Mouse (Mus musculus) spleen, postnatal 0 days (tissue): ENCODE data around the gene Cmc4. TPM values are rescaled to one million over a fixed set of nuclear protein-coding genes. Genes with fewer than 3 reads are reported as not detected.

ENCODE experiments used
- polyA plus RNA-seq: library from polyadenylated mRNA; unstranded; fragments of >200 nt; fragmentation: Nextera tagmentation; extraction: Ambion mirVana; gene quantifications from 2 replicates; pipeline ENCODE4 v1.2.1, GENCODE M21; 2015

Cmc4 gene
- polyA plus RNA-seq = 27.4 and 27.9 TPM in 2 replicates

DNA sequence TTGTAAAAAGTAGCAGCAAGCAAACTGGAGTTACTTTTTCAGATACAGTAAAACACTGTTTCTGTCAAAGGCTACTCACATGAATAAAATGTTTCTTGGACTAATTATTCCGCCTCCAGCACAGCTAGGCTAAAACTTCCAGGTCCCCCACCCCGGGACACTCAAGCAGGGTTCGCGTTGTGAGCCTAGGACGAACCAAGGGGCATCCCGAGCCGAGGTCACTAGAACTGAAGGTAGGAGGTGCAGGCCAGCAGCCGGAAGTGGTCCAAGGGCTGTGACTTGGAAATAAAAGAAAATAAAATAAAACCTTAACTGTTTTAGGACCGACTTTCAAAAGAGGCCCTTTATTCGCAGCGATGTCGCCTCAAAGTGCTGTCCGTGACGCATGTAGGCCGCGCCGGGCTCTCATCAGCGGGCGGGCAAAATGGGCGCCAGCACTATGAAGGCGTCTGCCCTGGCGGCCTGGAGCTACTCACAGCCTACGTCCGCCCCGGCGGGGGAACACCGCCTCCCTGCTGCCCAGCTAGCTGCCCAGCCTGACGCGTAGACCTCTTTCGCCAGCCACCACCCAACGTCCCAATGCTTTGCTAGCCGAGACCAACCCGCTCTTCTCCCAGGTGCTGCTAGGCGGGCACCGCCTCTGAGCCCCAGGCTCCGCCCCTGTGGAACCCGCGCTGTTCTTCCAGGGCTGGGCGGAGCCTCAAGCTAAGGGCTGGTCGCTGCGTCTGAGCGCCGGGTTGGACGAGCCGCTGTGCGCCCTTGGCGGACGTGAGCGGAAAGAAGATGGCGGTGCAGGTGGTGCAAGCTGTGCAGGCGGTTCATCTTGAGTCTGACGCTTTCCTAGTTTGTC lies at the start of gene Cmc4, which contains the start of the genes Mtcp1 and Brcc3:
Gene Cmc4, minus strand, starts transcription at position 649 of the 850 bp plus-strand sequence.
Gene Mtcp1, minus strand, starts transcription at position 653 of the 850 bp plus-strand sequence.
Gene Brcc3, plus strand, starts transcription at position 693 of the 850 bp plus-strand sequence.

GRCm38 (mm10) chrX:75382195-75382771 lies 34.1 kb downstream of the Cmc4 start, which contains the start of the genes Fundc2 and F8:
Gene Fundc2 (plus strand): TSS chrX:75382399.
Gene F8 (minus strand): TSS chrX:75382615.

Other genes starting within 250 kb of the Cmc4 start
- gene Fundc2, start 34.2 kb downstream of the Cmc4 start, polyA plus RNA-seq = 55.5 and 61.6 TPM in 2 replicates
- 2.6 TPM in 2 replicates for gene F8, start 34.0 kb downstream of the Cmc4 start, polyA plus RNA-seq
- 7.6 TPM in 2 replicates for gene Mtcp1, start within 50 bp of the Cmc4 start, polyA plus RNA-seq
- gene Brcc3, start within 50 bp of the Cmc4 start, polyA plus RNA-seq = 29.8 and 32.5 TPM in 2 replicates
- gene Vbp1, start 97.7 kb upstream of the Cmc4 start, polyA plus RNA-seq = 129 and 134 TPM in 2 replicates
- gene Rab39b, start 161.6 kb upstream of the Cmc4 start, polyA plus RNA-seq = 0.06 and 0.08 TPM in 2 replicates